Mouse (Mus musculus) liver, adult 10 weeks (tissue): ENCODE results near the gene Ybx1. TPM values are rescaled to one million over a fixed set of nuclear protein-coding genes. Genes with fewer than 3 reads are reported as not detected.

Experiments
- polyA plus RNA-seq: library from polyadenylated mRNA; stranded (reverse); fragments of 350-450 nt; fragmentation: Illumina TruSeq; extraction: RNeasy Lipid Tissue Mini Kit (QIAGEN cat#74804); gene quantifications from one replicate; pipeline ENCODE4 v1.2.3, GENCODE M21; 2014; ENCODE audit warnings: low read depth, low replicate concordance

The Ybx1 gene
- polyA plus RNA-seq = 189 TPM

GRCm38 (mm10) chr4:119294415-119295133, at the start of gene Ybx1:
Gene Ybx1, minus strand, starts transcription at chr4:119294604.

GRCm38 (mm10) chr4:119320131-119320830, 25.9 kb upstream of the Ybx1 start, which contains the start of gene Ppih:
Gene Ppih, minus strand, starts transcription at chr4:119320546.

DNA sequence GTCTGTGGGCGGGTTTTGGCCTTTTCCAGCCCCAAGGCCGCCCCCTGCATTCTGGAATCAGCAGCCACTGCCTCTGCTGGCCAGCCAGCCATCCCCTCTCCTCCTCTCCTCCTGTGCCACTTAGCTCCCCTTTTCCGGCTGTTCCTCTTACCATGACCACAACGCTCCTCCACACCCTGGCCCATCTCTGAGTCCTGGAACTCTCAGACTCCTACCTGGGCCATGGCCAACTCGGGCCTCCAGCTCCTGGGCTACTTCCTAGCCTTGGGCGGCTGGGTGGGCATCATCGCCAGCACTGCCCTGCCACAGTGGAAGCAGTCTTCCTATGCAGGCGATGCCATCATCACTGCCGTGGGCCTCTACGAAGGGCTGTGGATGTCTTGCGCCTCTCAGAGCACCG, 39.1 kb downstream of the Ybx1 start, which contains the start of gene Cldn19:
Cldn19 (plus strand) TSS at position 64 of the 400 bp plus-strand sequence.

GRCm38 (mm10) chr4:119232410-119233255, 61.8 kb downstream of the Ybx1 start, which contains the start of the genes AU022252 and P3h1:
Gene AU022252, minus strand, starts transcription at chr4:119232712.
Gene P3h1, plus strand, starts transcription at chr4:119232915.

Other genes with a start within 250 kb of the Ybx1 start
- 1.4 TPM for gene Slc2a1, start 185.9 kb downstream of the Ybx1 start, polyA plus RNA-seq
- 1.4 TPM for gene Zfp691, start 120.4 kb downstream of the Ybx1 start, polyA plus RNA-seq
- not detected for gene Ermap, start 104.6 kb downstream of the Ybx1 start, polyA plus RNA-seq
- gene Svbp, start 99.3 kb downstream of the Ybx1 start, polyA plus RNA-seq = 5.9 TPM
- 0.26 TPM for gene Tmem269, start 76.4 kb downstream of the Ybx1 start, polyA plus RNA-seq
- gene AU022252, start 61.9 kb downstream of the Ybx1 start, polyA plus RNA-seq = 20.6 TPM
- 5.8 TPM for gene P3h1, start 61.7 kb downstream of the Ybx1 start, polyA plus RNA-seq
- not detected for gene Cldn19, start 39.2 kb downstream of the Ybx1 start, polyA plus RNA-seq
- 13.6 TPM for gene Ppih, start 25.9 kb upstream of the Ybx1 start, polyA plus RNA-seq
- gene Ccdc30, start 120.9 kb upstream of the Ybx1 start, polyA plus RNA-seq = 6.3 TPM
- gene Ppcs, start 127.8 kb upstream of the Ybx1 start, polyA plus RNA-seq = 30.9 TPM
- gene Zmynd12, start 128.2 kb upstream of the Ybx1 start, polyA plus RNA-seq = 0.40 TPM
- gene Rimkla, start 198.0 kb upstream of the Ybx1 start, polyA plus RNA-seq = not detected
- gene Foxj3, start 242.4 kb upstream of the Ybx1 start, polyA plus RNA-seq = 10.8 TPM
- 5.9 TPM for gene Frg2f1, start 244.9 kb upstream of the Ybx1 start, polyA plus RNA-seq